Mouse (Mus musculus): Measurements from ENCODE around the gene Cers6. TPM values are rescaled to one million over a fixed set of nuclear protein-coding genes. Genes with fewer than 3 reads are reported as not detected.

Cers6 gene
- polyA plus RNA-seq, 1 experiment = 78.2 TPM

DNA sequence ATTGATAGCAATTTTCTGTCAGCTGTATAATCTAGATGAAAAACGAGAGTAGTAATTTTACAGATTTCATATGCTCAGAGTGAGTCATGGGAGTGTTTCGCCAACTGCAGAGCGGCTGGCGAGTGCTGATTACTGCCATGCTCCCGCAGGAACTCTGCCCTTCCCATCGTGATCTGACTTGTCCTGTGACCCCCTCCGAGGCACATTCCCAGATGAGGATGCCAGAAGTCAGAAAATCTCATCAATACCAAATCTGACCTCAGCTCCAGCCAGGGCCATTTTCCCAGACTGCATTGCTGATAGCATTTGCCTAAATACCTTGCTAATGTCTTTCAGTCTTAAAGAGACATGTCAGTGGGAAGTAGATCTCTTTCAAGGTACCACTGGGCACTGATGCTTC, 187.9 kb downstream of the Cers6 start:
- no peaks in the 10 kb centered on the region; the same call in 1 of the 2 replicates for H3K4me1 ChIP-seq (ENCODE audit: control insufficient read depth, insufficient read depth, low read length)
- no peak for TF ChIP-seq CTCF (IDR thresholded peaks at IDR 0.05; ENCODE audit: borderline replicate concordance, insufficient read depth, low read length)
- no peak for TF ChIP-seq POLR2A (IDR thresholded peaks at IDR 0.05; ENCODE audit: low read depth, low read length)
- no peak overlapping the region for H3K27ac ChIP-seq (ENCODE audit: insufficient read depth, low read length)
- no peak overlapping the region for H3K4me3 ChIP-seq (ENCODE audit: insufficient read depth, low read length)

DNA sequence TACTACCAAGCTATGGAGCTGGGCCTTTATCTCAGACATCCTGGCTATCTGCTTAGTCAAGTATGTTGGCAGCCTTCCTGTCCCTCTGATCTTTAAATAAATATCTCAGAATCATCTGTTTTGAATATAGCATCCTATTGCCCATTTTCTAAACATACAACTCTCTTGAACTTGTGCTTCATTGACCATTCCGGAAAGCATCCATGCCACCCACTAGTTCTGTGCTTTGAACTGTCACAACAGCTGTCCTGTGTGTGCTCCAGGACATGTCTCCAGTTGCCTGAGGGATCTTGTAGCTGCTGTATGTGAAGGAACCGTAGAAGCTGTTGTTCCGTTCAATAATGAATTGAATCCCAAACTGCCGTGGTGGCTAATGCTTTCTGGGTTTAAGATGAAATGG, 188.9 kb downstream of the Cers6 start:
- no peaks in the 10 kb centered on the region; the same call in 1 of the 2 replicates for H3K4me1 ChIP-seq (ENCODE audit: control insufficient read depth, insufficient read depth, low read length)
- no peak overlapping the region for H3K27ac ChIP-seq (ENCODE audit: insufficient read depth, low read length)
- TF ChIP-seq POLR2A (IDR thresholded peaks at IDR 0.05; ENCODE audit: low read depth, low read length) (no peak), CTCF (IDR thresholded peaks at IDR 0.05; ENCODE audit: borderline replicate concordance, insufficient read depth, low read length) (no peak)
- no peak overlapping the region for H3K4me3 ChIP-seq (ENCODE audit: insufficient read depth, low read length)

- H3K4me1 ChIP-seq (ENCODE audit: control insufficient read depth, insufficient read depth, low read length) = no peaks in the 10 kb centered on the region; the same call in 1 of the 2 replicates
- H3K27ac ChIP-seq (ENCODE audit: insufficient read depth, low read length) = no peak overlapping the region
- TF ChIP-seq POLR2A (IDR thresholded peaks at IDR 0.05; ENCODE audit: low read depth, low read length) (no peak), CTCF (IDR thresholded peaks at IDR 0.05; ENCODE audit: borderline replicate concordance, insufficient read depth, low read length) (no peak)
- H3K4me3 ChIP-seq (ENCODE audit: insufficient read depth, low read length) = no peak overlapping the region
Observed at GRCm38 (mm10) chr2:69051596-69051995, 190.4 kb downstream of the Cers6 start.

- Histone ChIP-seq H3K27ac (ENCODE audit: insufficient read depth, low read length) (no peak overlapping the region; the same call in 1 of the 2 replicates), H3K4me3 (ENCODE audit: insufficient read depth, low read length) (no peak overlapping the region), H3K4me1 (ENCODE audit: control insufficient read depth, insufficient read depth, low read length) (peaks cover 3% of the 10 kb centered on the region; the same call in 1 of the 2 replicates)
- TF ChIP-seq CTCF (IDR thresholded peaks at IDR 0.05; ENCODE audit: borderline replicate concordance, insufficient read depth, low read length) = no peak
- no peak for TF ChIP-seq POLR2A (IDR thresholded peaks at IDR 0.05; ENCODE audit: low read depth, low read length)
Observed at GRCm38 (mm10) chr2:69053210-69053858, 192.1 kb downstream of the Cers6 start.

- Histone ChIP-seq H3K4me1 (ENCODE audit: control insufficient read depth, insufficient read depth, low read length) (peaks cover 3% of the 10 kb centered on the region; the same call in 1 of the 2 replicates), H3K4me3 (ENCODE audit: insufficient read depth, low read length) (no peak overlapping the region), H3K27ac (ENCODE audit: insufficient read depth, low read length) (no peak overlapping the region)
- TF ChIP-seq POLR2A (IDR thresholded peaks at IDR 0.05; ENCODE audit: low read depth, low read length) (no peak), CTCF (IDR thresholded peaks at IDR 0.05; ENCODE audit: borderline replicate concordance, insufficient read depth, low read length) (no peak)
Observed at GRCm38 (mm10) chr2:69054279-69054678, 193.0 kb downstream of the Cers6 start.

DNA sequence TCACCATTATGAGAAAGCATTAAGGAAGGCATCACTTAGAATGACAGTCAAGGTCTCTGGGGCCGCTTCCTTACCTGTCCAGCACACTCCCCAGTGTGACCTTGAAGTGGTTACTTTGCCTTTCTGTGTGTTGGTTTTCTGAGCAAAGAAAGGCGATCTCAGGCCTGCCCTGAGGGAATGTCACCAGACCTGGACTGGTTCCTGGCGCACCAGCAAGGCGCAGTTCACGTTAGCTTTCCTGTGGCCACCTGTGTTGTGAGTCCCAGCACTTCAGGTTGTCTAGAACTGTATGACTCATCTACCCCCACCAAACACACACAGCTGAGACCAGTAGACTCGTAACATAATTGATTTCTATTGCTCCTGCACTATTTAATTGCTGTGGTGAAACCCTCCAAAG, 193.9 kb downstream of the Cers6 start:
- TF ChIP-seq CTCF (IDR thresholded peaks at IDR 0.05; ENCODE audit: borderline replicate concordance, insufficient read depth, low read length) (no peak), POLR2A (IDR thresholded peaks at IDR 0.05; ENCODE audit: low read depth, low read length) (no peak)
- no peak overlapping the region for H3K27ac ChIP-seq (ENCODE audit: insufficient read depth, low read length)
- H3K4me3 ChIP-seq (ENCODE audit: insufficient read depth, low read length) = no peak overlapping the region
- H3K4me1 ChIP-seq (ENCODE audit: control insufficient read depth, insufficient read depth, low read length) = peaks cover 3% of the 10 kb centered on the region; the same call in 1 of the 2 replicates

- TF ChIP-seq POLR2A (IDR thresholded peaks at IDR 0.05; ENCODE audit: low read depth, low read length) = no peak
- no peak for TF ChIP-seq CTCF (IDR thresholded peaks at IDR 0.05; ENCODE audit: borderline replicate concordance, insufficient read depth, low read length)
- Histone ChIP-seq H3K4me3 (ENCODE audit: insufficient read depth, low read length) (no peak overlapping the region), H3K27ac (ENCODE audit: insufficient read depth, low read length) (no peak overlapping the region), H3K4me1 (ENCODE audit: control insufficient read depth, insufficient read depth, low read length) (peaks cover 3% of the 10 kb centered on the region; the same call in 1 of the 2 replicates)
Observed at GRCm38 (mm10) chr2:69061313-69061712, 200.1 kb downstream of the Cers6 start.

DNA sequence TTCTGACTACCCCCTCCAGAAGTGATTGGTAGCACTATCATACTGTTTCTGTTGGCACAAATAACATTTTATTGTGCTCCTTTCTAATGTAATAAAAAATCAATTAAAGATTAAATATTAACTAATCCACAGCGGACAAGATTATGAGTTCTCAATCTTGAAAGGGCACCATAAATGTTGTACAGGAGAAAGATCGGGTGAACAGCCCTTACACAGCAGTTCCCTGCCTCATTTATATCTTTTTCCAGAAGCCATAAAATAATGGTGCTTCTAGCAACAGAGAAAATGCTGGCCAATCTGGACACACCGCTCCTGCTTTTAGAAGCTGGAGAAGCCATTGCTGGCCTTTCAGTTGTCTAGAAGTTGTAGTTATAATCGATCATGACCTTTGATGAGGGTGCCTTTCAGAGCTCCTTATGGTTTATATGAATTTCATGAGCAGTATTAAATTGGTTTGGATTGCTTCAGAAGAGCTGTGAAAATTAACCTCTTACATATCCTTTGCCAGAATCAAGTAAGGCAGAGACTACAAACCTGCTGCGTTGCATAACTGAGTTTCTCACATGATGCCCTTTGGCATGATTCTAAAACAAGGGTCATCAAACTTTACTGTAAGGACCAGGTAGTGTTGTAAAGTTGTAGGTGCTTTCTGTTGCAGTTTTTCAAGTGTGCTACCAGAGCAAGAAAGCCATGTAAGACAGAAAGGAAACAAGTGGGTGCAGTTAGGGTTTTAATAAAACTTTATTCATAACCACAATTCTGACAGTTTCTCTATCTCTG, 200.9 kb downstream of the Cers6 start:
- Histone ChIP-seq H3K27ac (ENCODE audit: insufficient read depth, low read length) (no peak overlapping the region), H3K4me1 (ENCODE audit: control insufficient read depth, insufficient read depth, low read length) (peaks cover under 1% of the 10 kb centered on the region; the same call in 1 of the 2 replicates), H3K4me3 (ENCODE audit: insufficient read depth, low read length) (no peak overlapping the region)
- TF ChIP-seq POLR2A (IDR thresholded peaks at IDR 0.05; ENCODE audit: low read depth, low read length) = no peak
- no peak for TF ChIP-seq CTCF (IDR thresholded peaks at IDR 0.05; ENCODE audit: borderline replicate concordance, insufficient read depth, low read length)

GRCm38 (mm10) chr2:69064759-69065158, 203.5 kb downstream of the Cers6 start:
- no peak overlapping the region for H3K4me3 ChIP-seq (ENCODE audit: insufficient read depth, low read length)
- TF ChIP-seq POLR2A (IDR thresholded peaks at IDR 0.05; ENCODE audit: low read depth, low read length) (no peak), CTCF (IDR thresholded peaks at IDR 0.05; ENCODE audit: borderline replicate concordance, insufficient read depth, low read length) (no peak)
- no peaks in the 10 kb centered on the region for H3K4me1 ChIP-seq (ENCODE audit: control insufficient read depth, insufficient read depth, low read length)
- no peak overlapping the region for H3K27ac ChIP-seq (ENCODE audit: insufficient read depth, low read length)
